Comparison of ENCODE assay signal across 22 mouse cellular contexts in the genomic region with DNA sequence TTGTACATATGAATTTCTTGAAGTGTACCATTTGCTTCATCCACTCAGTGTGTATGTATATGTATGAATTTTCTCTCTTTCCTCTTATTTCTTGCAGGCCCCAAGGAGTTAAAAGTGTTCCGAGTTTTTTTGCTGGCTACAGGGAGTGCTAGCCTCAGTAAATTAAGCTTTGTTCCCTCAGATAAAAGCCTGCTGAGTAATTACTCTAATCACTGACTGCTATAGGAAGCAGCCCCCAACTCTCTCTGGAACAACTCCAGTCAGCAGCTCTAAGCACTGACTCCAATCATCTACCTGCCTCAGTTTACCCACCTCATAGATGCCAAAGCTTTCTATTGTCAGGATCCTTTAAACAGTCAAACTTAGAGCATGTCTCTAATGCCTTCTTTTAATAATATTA.
DNase-seq lines count a peak whose midpoint lies in the region; ATAC-seq and TF ChIP-seq lines count a peak whose summit lies in the region.
"Had no signal": no experiment of that assay in that cellular context is flagged by ENCODE, and none has a peak within 500 bp of the region (broad histone marks: within the 10 kb centered on the region; RNA-seq: fewer than 3 reads in every experiment).

No protein-coding gene starts in this region.

- no peaks in the 10 kb centered on the region for H3K9me3 ChIP-seq in forebrain, embryonic 12.5 days
- no peaks in the 10 kb centered on the region for H3K9me3 ChIP-seq in forebrain, embryonic 15.5 days
- H3K9me3 ChIP-seq in forebrain, embryonic 14.5 days (replicated peaks; ENCODE audit: control insufficient read depth, low read length): no peaks in the 10 kb centered on the region
- no peaks in the 10 kb centered on the region for H3K9me3 ChIP-seq in forebrain, embryonic 13.5 days (replicated peaks)
- H3K9me3 ChIP-seq in midbrain, postnatal 0 days (ENCODE audit: low read length): no peaks in the 10 kb centered on the region

- WGBS in forebrain, embryonic 12.5 days: 12% methylated on average over 1 of the region's 1 CpGs
- WGBS in forebrain, embryonic 15.5 days: 6% methylated on average over 1 of the region's 1 CpGs
- WGBS in forebrain, embryonic 14.5 days: 15% methylated on average over 1 of the region's 1 CpGs
- 20% methylated on average over 1 of the region's 1 CpGs for WGBS in forebrain, embryonic 13.5 days
- 60% methylated on average over 1 of the region's 1 CpGs for WGBS in midbrain, postnatal 0 days

- no peaks in the 10 kb centered on the region for H3K36me3 ChIP-seq in forebrain, embryonic 12.5 days (replicated peaks)
- H3K36me3 ChIP-seq in forebrain, embryonic 15.5 days: no peaks in the 10 kb centered on the region
- no peaks in the 10 kb centered on the region for H3K36me3 ChIP-seq in forebrain, embryonic 14.5 days (ENCODE audit: control insufficient read depth, insufficient read depth, low read length)
- H3K36me3 ChIP-seq in forebrain, embryonic 13.5 days (ENCODE audit: poor library complexity, severe bottlenecking): no peaks in the 10 kb centered on the region
- H3K36me3 ChIP-seq in midbrain, postnatal 0 days (ENCODE audit: insufficient read depth, low read length): no peaks in the 10 kb centered on the region
- H3K36me3 ChIP-seq: G1E had no signal

- no peak for TF ChIP-seq POLR2A in brain, embryonic 14.5 days (IDR thresholded peaks at IDR 0.05; ENCODE audit: borderline replicate concordance, extremely low read depth, insufficient read depth, insufficient read length, poor library complexity, severe bottlenecking)

- DNase-seq in forebrain, embryonic 14.5 days (ENCODE audit: low spot score): peak; percentile 45
- peak; percentile 59 for DNase-seq in brain, embryonic 14.5 days (ENCODE audit: low read depth)
- DNase-seq in midbrain, postnatal 0 days (ENCODE audit: low spot score): no peak
- DNase-seq: adrenal gland, adult 2 months; adrenal gland, adult 8-10 months; adrenal gland, postnatal 10 days; adrenal gland, postnatal 14 days; adrenal gland, postnatal 25 days; adrenal gland, postnatal 36 days; B cell, adult 2 months; cerebellum, adult 11 months; cerebellum, adult 11-12 months; cerebellum, adult 18-20 months; cerebellum, adult 2 months had no signal

- no peak overlapping the region for H3K27ac ChIP-seq in forebrain, embryonic 12.5 days
- H3K27ac ChIP-seq in forebrain, embryonic 15.5 days (replicated peaks): no peak overlapping the region
- H3K27ac ChIP-seq in forebrain, embryonic 14.5 days (ENCODE audit: low read depth, low read length): no peak overlapping the region
- H3K27ac ChIP-seq in forebrain, embryonic 13.5 days: no peak overlapping the region
- H3K27ac ChIP-seq in midbrain, postnatal 0 days (ENCODE audit: low read depth, low read length): no peak overlapping the region

- no peak overlapping the region for H3K4me3 ChIP-seq in forebrain, embryonic 12.5 days (replicated peaks)
- no peak overlapping the region for H3K4me3 ChIP-seq in forebrain, embryonic 15.5 days
- no peak overlapping the region for H3K4me3 ChIP-seq in forebrain, embryonic 14.5 days (ENCODE audit: low read depth, low read length)
- no peak overlapping the region for H3K4me3 ChIP-seq in forebrain, embryonic 13.5 days
- no peak overlapping the region for H3K4me3 ChIP-seq in midbrain, postnatal 0 days (ENCODE audit: low read depth, low read length)

- no peaks in the 10 kb centered on the region for H3K27me3 ChIP-seq in forebrain, embryonic 12.5 days
- no peaks in the 10 kb centered on the region for H3K27me3 ChIP-seq in forebrain, embryonic 15.5 days
- no peaks in the 10 kb centered on the region for H3K27me3 ChIP-seq in forebrain, embryonic 14.5 days (replicated peaks; ENCODE audit: control insufficient read depth, insufficient read depth, low read length)
- H3K27me3 ChIP-seq in forebrain, embryonic 13.5 days: no peaks in the 10 kb centered on the region
- no peaks in the 10 kb centered on the region for H3K27me3 ChIP-seq in midbrain, postnatal 0 days (ENCODE audit: insufficient read depth, low read length)
- H3K27me3 ChIP-seq: CH12.LX, Patski had no signal

- no peak overlapping the region for H3K9ac ChIP-seq in forebrain, embryonic 12.5 days
- H3K9ac ChIP-seq in forebrain, embryonic 15.5 days (replicated peaks): no peak overlapping the region
- no peak overlapping the region for H3K9ac ChIP-seq in forebrain, embryonic 14.5 days (ENCODE audit: low read length)
- H3K9ac ChIP-seq in forebrain, embryonic 13.5 days: no peak overlapping the region
- H3K9ac ChIP-seq in midbrain, postnatal 0 days (replicated peaks; ENCODE audit: low read length, poor library complexity, severe bottlenecking): no peak overlapping the region

- no peak for TF ChIP-seq CTCF in brain, embryonic 14.5 days (IDR thresholded peaks at IDR 0.05; ENCODE audit: borderline replicate concordance, extremely low read depth, insufficient read depth, insufficient read length)
- TF ChIP-seq CTCF in midbrain, postnatal 0 days (IDR thresholded peaks at IDR 0.05): no peak

- ATAC-seq in forebrain, embryonic 12.5 days (ENCODE audit: low FRiP score): peak; percentile 68; the same call in 1 of the 2 replicates
- ATAC-seq in forebrain, embryonic 15.5 days (replicated peaks): no peak
- ATAC-seq in forebrain, embryonic 14.5 days: no peak
- no peak for ATAC-seq in forebrain, embryonic 13.5 days
- no peak for ATAC-seq in midbrain, postnatal 0 days (ENCODE audit: low FRiP score)
- ATAC-seq: activated CD4-positive, CD25-positive, alpha-beta regulatory T cell, adult 4 months; CD4-positive, CD25-positive, alpha-beta regulatory T cell, adult 4 months; Patski had no signal

- no peak overlapping the region for H3K4me2 ChIP-seq in forebrain, embryonic 12.5 days
- H3K4me2 ChIP-seq in forebrain, embryonic 15.5 days (replicated peaks): no peak overlapping the region
- H3K4me2 ChIP-seq in forebrain, embryonic 14.5 days (ENCODE audit: low read length): no peak overlapping the region
- no peak overlapping the region for H3K4me2 ChIP-seq in forebrain, embryonic 13.5 days
- H3K4me2 ChIP-seq in midbrain, postnatal 0 days (ENCODE audit: low read depth, low read length, poor library complexity, severe bottlenecking): no peak overlapping the region

- no peaks in the 10 kb centered on the region for H3K4me1 ChIP-seq in forebrain, embryonic 12.5 days
- no peaks in the 10 kb centered on the region for H3K4me1 ChIP-seq in forebrain, embryonic 15.5 days
- no peaks in the 10 kb centered on the region for H3K4me1 ChIP-seq in forebrain, embryonic 14.5 days (ENCODE audit: control insufficient read depth, insufficient read depth, low read length)
- H3K4me1 ChIP-seq in forebrain, embryonic 13.5 days: 0 out of 2 replicates have a peak, but pooled peaks cover 5% of the 10 kb centered on the region
- no peaks in the 10 kb centered on the region for H3K4me1 ChIP-seq in midbrain, postnatal 0 days (ENCODE audit: insufficient read depth, low read length)
